Mouse (Mus musculus): ENCODE data around the gene Fgfbp1. TPM values are rescaled to one million over a fixed set of nuclear protein-coding genes. Genes with fewer than 3 reads are reported as not detected.

Gene Fgfbp1
- total and polyA plus RNA-seq, 3 experiments, result not detected

DNA sequence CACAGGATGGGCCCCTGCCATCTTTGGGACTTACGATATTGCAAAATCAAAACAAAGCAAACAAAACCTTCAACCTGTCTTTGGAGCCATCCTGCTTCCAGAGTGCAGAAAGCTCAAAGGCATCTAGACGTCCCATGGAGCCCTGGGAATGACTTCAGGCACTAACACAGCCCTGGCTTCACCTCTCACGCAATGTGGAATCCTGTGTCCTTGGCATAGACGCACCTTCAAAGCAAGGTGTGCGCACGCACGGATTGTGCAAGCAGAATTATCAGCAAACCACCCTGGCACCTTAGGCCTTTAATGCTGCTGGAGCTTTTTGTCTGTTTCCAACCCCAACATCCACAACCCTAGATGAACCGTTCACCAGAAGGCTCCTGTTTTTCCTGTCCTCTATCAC, 16.0 kb upstream of the Fgfbp1 start:
- Histone ChIP-seq H3K4me3 (ENCODE audit: control insufficient read depth in 1 of 2, insufficient read depth in 1 of 2, low read depth in 2 of 2, low read length in 2 of 2) (no peak overlapping the region), H3K9me3 (replicated peaks; ENCODE audit: insufficient read depth, low read length) (no peaks in the 10 kb centered on the region), H3K79me2 (ENCODE audit: control insufficient read depth, insufficient read depth, low read length, poor library complexity) (no peaks in the 10 kb centered on the region), H3K36me3 (ENCODE audit: control insufficient read depth in 1 of 2, insufficient read depth in 2 of 2, low read length in 2 of 2) (no peaks in the 10 kb centered on the region), H3K27me3 (ENCODE audit: control insufficient read depth in 1 of 2, insufficient read depth in 2 of 2, low read length in 2 of 2) (no peaks in the 10 kb centered on the region), H3K9ac (ENCODE audit: control insufficient read depth, low read depth, low read length, poor library complexity, severe bottlenecking) (no peak overlapping the region), H3K4me1 (ENCODE audit: control insufficient read depth in 1 of 2, insufficient read depth in 2 of 2, low read length in 2 of 2) (no peaks in the 10 kb centered on the region), H3K27ac (ENCODE audit: control insufficient read depth, low read depth, low read length) (no peak overlapping the region)
- no peak for DNase-seq (ENCODE audit: low read depth, low spot score)
- TF ChIP-seq KAT2A (conservative IDR thresholded peaks at IDR 0.05; ENCODE audit: low read depth, low read length) (no peak), POLR2AphosphoS2 (IDR thresholded peaks at IDR 0.05; ENCODE audit: low read length) (no peak), ZMIZ1 (IDR thresholded peaks at IDR 0.05; ENCODE audit: low read depth, low read length) (no peak), EP300 (IDR thresholded peaks at IDR 0.05; ENCODE audit: low read depth in 1 of 2, low read length in 2 of 2) (no peak), CHD2 (IDR thresholded peaks at IDR 0.05; ENCODE audit: low read length) (no peak), CTCF (IDR thresholded peaks at IDR 0.05 in 2 of 3, conservative IDR thresholded peaks at IDR 0.05 in 1 of 3; ENCODE audit: control insufficient read depth in 1 of 3, insufficient read depth in 1 of 3, low read depth in 2 of 3, low read length in 3 of 3, poor library complexity in 1 of 3, severe bottlenecking in 1 of 3) (no peak), MYB (IDR thresholded peaks at IDR 0.05; ENCODE audit: low read depth, low read length) (no peak), RCOR1 (IDR thresholded peaks at IDR 0.05; ENCODE audit: low read depth, low read length) (no peak), MAFK (IDR thresholded peaks at IDR 0.05; ENCODE audit: borderline replicate concordance, low read depth, low read length) (no peak), USF1 (IDR thresholded peaks at IDR 0.05; ENCODE audit: low read depth, low read length) (no peak), MEF2A (IDR thresholded peaks at IDR 0.05; ENCODE audit: extremely low read depth, insufficient replicate concordance, low read depth, low read length, poor library complexity, severe bottlenecking) (no peak)

DNA sequence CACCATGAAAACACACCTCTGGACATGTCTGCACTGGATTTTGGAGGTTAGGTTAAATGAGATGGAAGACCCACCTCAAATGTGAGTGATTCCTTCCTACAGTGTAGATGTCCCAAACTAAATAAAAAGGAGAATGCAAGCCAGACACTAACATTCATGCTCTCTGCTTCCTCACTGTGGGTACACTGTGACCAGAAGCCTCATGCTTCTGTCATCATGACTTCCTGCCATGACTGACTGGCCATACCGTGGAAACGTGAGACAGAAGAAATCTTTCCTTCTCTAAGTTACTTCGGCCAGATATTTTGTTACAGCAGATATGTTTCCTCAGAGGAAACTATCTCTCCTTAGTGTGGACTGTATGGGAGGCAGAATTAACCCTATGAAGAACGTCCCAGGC, 14.6 kb upstream of the Fgfbp1 start:
- Histone ChIP-seq H3K9ac (ENCODE audit: control insufficient read depth, low read depth, low read length, poor library complexity, severe bottlenecking) (no peak overlapping the region), H3K4me3 (ENCODE audit: control insufficient read depth in 1 of 2, insufficient read depth in 1 of 2, low read depth in 2 of 2, low read length in 2 of 2) (no peak overlapping the region), H3K9me3 (replicated peaks; ENCODE audit: insufficient read depth, low read length) (no peaks in the 10 kb centered on the region), H3K36me3 (ENCODE audit: control insufficient read depth in 1 of 2, insufficient read depth in 2 of 2, low read length in 2 of 2) (no peaks in the 10 kb centered on the region), H3K79me2 (ENCODE audit: control insufficient read depth, insufficient read depth, low read length, poor library complexity) (no peaks in the 10 kb centered on the region), H3K4me1 (ENCODE audit: control insufficient read depth in 1 of 2, insufficient read depth in 2 of 2, low read length in 2 of 2) (no peaks in the 10 kb centered on the region), H3K27me3 (ENCODE audit: control insufficient read depth in 1 of 2, insufficient read depth in 2 of 2, low read length in 2 of 2) (no peaks in the 10 kb centered on the region), H3K27ac (ENCODE audit: control insufficient read depth, low read depth, low read length) (no peak overlapping the region)
- TF ChIP-seq SMC3 (IDR thresholded peaks at IDR 0.05; ENCODE audit: low read depth, low read length), result no peak
- TF ChIP-seq RCOR1 (IDR thresholded peaks at IDR 0.05; ENCODE audit: low read depth, low read length), result no peak
- no peak for TF ChIP-seq POLR2AphosphoS5 (IDR thresholded peaks at IDR 0.05; ENCODE audit: borderline replicate concordance, low read depth, low read length)
- TF ChIP-seq NELFE (IDR thresholded peaks at IDR 0.05; ENCODE audit: low read depth, low read length), result no peak
- no peak for DNase-seq (ENCODE audit: low read depth, low spot score)

GRCm38 (mm10) chr5:43994981-43995380, 13.4 kb upstream of the Fgfbp1 start:
- no peaks in the 10 kb centered on the region for H3K9me3 ChIP-seq (replicated peaks; ENCODE audit: insufficient read depth, low read length)
- no peaks in the 10 kb centered on the region for H3K4me1 ChIP-seq (ENCODE audit: control insufficient read depth in 1 of 2, insufficient read depth in 2 of 2, low read length in 2 of 2)
- H3K27ac ChIP-seq (ENCODE audit: control insufficient read depth, low read depth, low read length), result no peak overlapping the region
- no peaks in the 10 kb centered on the region for H3K79me2 ChIP-seq (ENCODE audit: control insufficient read depth, insufficient read depth, low read length, poor library complexity)
- no peaks in the 10 kb centered on the region for H3K36me3 ChIP-seq (ENCODE audit: control insufficient read depth in 1 of 2, insufficient read depth in 2 of 2, low read length in 2 of 2)
- H3K27me3 ChIP-seq (ENCODE audit: control insufficient read depth in 1 of 2, insufficient read depth in 2 of 2, low read length in 2 of 2), result no peaks in the 10 kb centered on the region
- H3K4me3 ChIP-seq (ENCODE audit: control insufficient read depth in 1 of 2, insufficient read depth in 1 of 2, low read depth in 2 of 2, low read length in 2 of 2), result no peak overlapping the region
- TF ChIP-seq E2F4 (IDR thresholded peaks at IDR 0.05; ENCODE audit: borderline replicate concordance, low read depth, low read length) (no peak), GABPA (IDR thresholded peaks at IDR 0.05; ENCODE audit: low read depth, low read length) (no peak), UBTF (IDR thresholded peaks at IDR 0.05; ENCODE audit: borderline replicate concordance, insufficient read depth, low read depth, low read length) (no peak), EP300 (IDR thresholded peaks at IDR 0.05; ENCODE audit: low read depth in 1 of 2, low read length in 2 of 2) (no peak), GATA1 (IDR thresholded peaks at IDR 0.05; ENCODE audit: low read depth, low read length) (no peak), CHD2 (IDR thresholded peaks at IDR 0.05; ENCODE audit: low read length) (no peak), CHD1 (IDR thresholded peaks at IDR 0.05; ENCODE audit: low read depth, low read length) (no peak), USF1 (IDR thresholded peaks at IDR 0.05; ENCODE audit: low read depth, low read length) (no peak), SMC3 (IDR thresholded peaks at IDR 0.05; ENCODE audit: low read depth, low read length) (no peak), MEF2A (IDR thresholded peaks at IDR 0.05; ENCODE audit: extremely low read depth, insufficient replicate concordance, low read depth, low read length, poor library complexity, severe bottlenecking) (no peak), HCFC1 (IDR thresholded peaks at IDR 0.05; ENCODE audit: low read depth, low read length) (no peak)
- no peak for DNase-seq (ENCODE audit: low read depth, low spot score)
- H3K9ac ChIP-seq (ENCODE audit: control insufficient read depth, low read depth, low read length, poor library complexity, severe bottlenecking), result no peak overlapping the region

Measured in MEL (cell line).